In the genomic region with DNA sequence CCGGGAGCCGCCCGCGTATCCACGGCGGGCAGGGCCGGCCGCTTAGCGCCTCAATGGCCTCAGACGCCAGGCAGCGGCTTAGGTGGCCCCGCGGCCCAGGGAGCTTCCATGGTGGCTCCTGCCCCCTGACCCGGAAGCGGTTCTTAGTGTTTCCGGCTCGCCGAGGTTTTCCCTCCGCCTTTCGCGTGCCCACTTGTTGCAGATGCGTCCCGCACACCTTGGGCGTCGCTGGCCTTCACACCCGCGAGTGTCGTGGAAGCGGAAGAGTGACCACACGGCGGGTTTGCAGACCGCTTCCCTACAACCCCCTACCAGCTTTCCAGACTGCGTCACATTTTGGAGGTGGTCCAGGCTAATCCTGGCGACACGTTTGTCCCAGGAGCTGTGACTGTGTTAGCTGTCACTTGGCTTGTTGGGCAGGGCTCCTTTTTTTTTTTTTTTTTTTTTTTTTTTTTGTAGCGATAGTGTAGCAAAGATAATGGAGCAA, we compare ENCODE assay signal across 8 mouse cellular contexts. TPM values are rescaled to one million over a fixed set of nuclear protein-coding genes. Genes with fewer than 3 reads are reported as not detected.
A peak's percentile ranks its signal among the peaks of the same experiment; 100 is the strongest.
DNase-seq lines count a peak whose midpoint lies in the region; ATAC-seq and TF ChIP-seq lines count a peak whose summit lies in the region.

A gene (minus strand): TSS at position 120 of the 487 bp plus-strand sequence.

- H3K4me1 ChIP-seq in ES-Bruce4 (ENCODE audit: control insufficient read depth, insufficient read depth, low read length), result peaks cover under 1% of the 10 kb centered on the region
- H3K4me1 ChIP-seq in forebrain, embryonic 13.5 days, result peaks cover 26% of the 10 kb centered on the region
- H3K4me1 ChIP-seq in liver, postnatal 0 days (ENCODE audit: insufficient read depth), result peaks cover 17% of the 10 kb centered on the region
- peaks cover 12% of the 10 kb centered on the region for H3K4me1 ChIP-seq in neural tube, embryonic 14.5 days (ENCODE audit: control insufficient read depth, insufficient read depth, low read length)

- H3K9ac ChIP-seq in ES-Bruce4 (ENCODE audit: low read depth, poor library complexity, severe bottlenecking), result peak within 1 kb of the TSS; percentile 97
- H3K9ac ChIP-seq in forebrain, embryonic 13.5 days, result peak within 1 kb of the TSS; percentile 95
- H3K9ac ChIP-seq in liver, postnatal 0 days (replicated peaks), result peak within 1 kb of the TSS; percentile 100
- H3K9ac ChIP-seq in neural tube, embryonic 14.5 days (replicated peaks; ENCODE audit: low read depth, low read length), result peak within 1 kb of the TSS; percentile 84

- no peak for TF ChIP-seq EP300 in ES-Bruce4 (IDR thresholded peaks at IDR 0.05; ENCODE audit: insufficient read depth, low read depth, low read length)
- TF ChIP-seq EP300 in liver, postnatal 0 days (IDR thresholded peaks at IDR 0.05; ENCODE audit: low read depth), result no peak

- H3K9me3 ChIP-seq in ES-Bruce4 (replicated peaks; ENCODE audit: control insufficient read depth, insufficient read depth, low read length, poor library complexity, severe bottlenecking), result no peaks in the 10 kb centered on the region
- H3K9me3 ChIP-seq in forebrain, embryonic 13.5 days (replicated peaks), result no peaks in the 10 kb centered on the region
- no peaks in the 10 kb centered on the region for H3K9me3 ChIP-seq in liver, postnatal 0 days (ENCODE audit: low read length)
- H3K9me3 ChIP-seq in neural tube, embryonic 14.5 days (ENCODE audit: control insufficient read depth, low read length), result no peaks in the 10 kb centered on the region

- peak within 1 kb of the TSS; percentile 78 for H3K4me2 ChIP-seq in forebrain, embryonic 13.5 days
- peak within 1 kb of the TSS; percentile 68 for H3K4me2 ChIP-seq in liver, postnatal 0 days (ENCODE audit: low read depth, low read length)
- H3K4me2 ChIP-seq in neural tube, embryonic 14.5 days (ENCODE audit: low read depth, low read length), result peak within 1 kb of the TSS; percentile 79

- no peak for TF ChIP-seq POLR2A in ES-Bruce4 (IDR thresholded peaks at IDR 0.05; ENCODE audit: insufficient read depth, low read length)

- no peak for TF ChIP-seq CTCF in ES-Bruce4 (IDR thresholded peaks at IDR 0.05; ENCODE audit: low read depth, low read length)
- no peak for TF ChIP-seq CTCF in liver, postnatal 0 days (IDR thresholded peaks at IDR 0.05; ENCODE audit: low read depth)

- peaks cover 14% of the 10 kb centered on the region; the same call in 1 of the 2 replicates for H3K36me3 ChIP-seq in ES-Bruce4 (ENCODE audit: control insufficient read depth, insufficient read depth, low read length, poor library complexity, severe bottlenecking)
- H3K36me3 ChIP-seq in forebrain, embryonic 13.5 days (ENCODE audit: poor library complexity, severe bottlenecking), result peaks cover 37% of the 10 kb centered on the region
- H3K36me3 ChIP-seq in liver, postnatal 0 days (replicated peaks; ENCODE audit: insufficient read depth, low read length), result peaks cover 10% of the 10 kb centered on the region
- H3K36me3 ChIP-seq in neural tube, embryonic 14.5 days (ENCODE audit: control insufficient read depth, insufficient read depth, low read length), result peaks cover 4% of the 10 kb centered on the region; the same call in 1 of the 2 replicates

- peak; percentile 96 to 98 for DNase-seq in heart, postnatal 10 days
- DNase-seq in large intestine, adult 2 months (ENCODE audit: low read depth, low spot score), result peak; percentile 79
- DNase-seq in liver, postnatal 0 days, result peak; percentile 96
- peak; percentile 94 for DNase-seq in testis, postnatal 10 days (ENCODE audit: low spot score)

- H3K27me3 ChIP-seq in ES-Bruce4 (ENCODE audit: control insufficient read depth, insufficient read depth, low read length, poor library complexity, severe bottlenecking), result no peaks in the 10 kb centered on the region
- no peaks in the 10 kb centered on the region for H3K27me3 ChIP-seq in forebrain, embryonic 13.5 days
- H3K27me3 ChIP-seq in liver, postnatal 0 days (ENCODE audit: insufficient read depth, low read length), result no peaks in the 10 kb centered on the region
- no peaks in the 10 kb centered on the region for H3K27me3 ChIP-seq in neural tube, embryonic 14.5 days (ENCODE audit: control insufficient read depth, insufficient read depth, low read length)

- WGBS in forebrain, embryonic 13.5 days, result under 1% methylated on average over 36 of the region's 36 CpGs
- under 1% methylated on average over 36 of the region's 36 CpGs for WGBS in large intestine, adult 2 months
- WGBS in liver, postnatal 0 days (ENCODE audit: insufficient replicate concordance), result under 1% methylated on average over 36 of the region's 36 CpGs
- 0% methylated on average over 34 of the region's 36 CpGs for WGBS in neural tube, embryonic 14.5 days

- H3K4me3 ChIP-seq in ES-Bruce4 (ENCODE audit: low read depth, low read length), result peak within 1 kb of the TSS; percentile 81
- H3K4me3 ChIP-seq in forebrain, embryonic 13.5 days, result peak within 1 kb of the TSS; percentile 94
- H3K4me3 ChIP-seq in liver, postnatal 0 days (ENCODE audit: low read depth, low read length), result peak within 1 kb of the TSS; percentile 100
- peak within 1 kb of the TSS; percentile 69 for H3K4me3 ChIP-seq in neural tube, embryonic 14.5 days (ENCODE audit: low read depth, low read length)

- intact Hi-C loops in heart, postnatal 10 days (cut with DNase I), result loop anchor here (5.0 kb wide), 1 partner anchor 388 kb away; no protein-coding TSS in a partner anchor

- peak; percentile 78 for ATAC-seq in cerebellum, adult (ENCODE audit: insufficient number of reproducible peaks, low FRiP score, low TSS enrichment)
- peak; percentile 88 for ATAC-seq in forebrain, embryonic 13.5 days
- peak; percentile 90 for ATAC-seq in liver, postnatal 0 days
- ATAC-seq in neural tube, embryonic 14.5 days (ENCODE audit: low read depth), result peak; percentile 92

- no peak within 1 kb of the TSS; the same call in 1 of the 2 replicates for H3K27ac ChIP-seq in ES-Bruce4 (ENCODE audit: insufficient read depth, low read length)
- peak within 1 kb of the TSS; percentile 78 for H3K27ac ChIP-seq in forebrain, embryonic 13.5 days
- H3K27ac ChIP-seq in liver, postnatal 0 days (ENCODE audit: low read depth), result peak within 1 kb of the TSS; percentile 97
- peak within 1 kb of the TSS; percentile 76 for H3K27ac ChIP-seq in neural tube, embryonic 14.5 days (ENCODE audit: low read depth, low read length)

RNA-seq across cellular contexts. Expression of the gene that starts here (rescaled TPM):
- 42.3 and 43.2 TPM in 2 replicates for polyA plus RNA-seq in ES-Bruce4 (2011; ENCODE audit: insufficient read depth, insufficient read length, low read depth, missing spikeins)
- 13.4 and 15.6 TPM in 2 replicates for polyA plus RNA-seq in forebrain, embryonic 13.5 days (2015; fragmentation: Nextera tagmentation; extraction: Ambion mirVana)
- total RNA-seq in heart, postnatal 10 days (2021), result 10 to 100 TPM; 74.2 to 79.1 TPM
- 15.3 and 21.7 TPM in 2 replicates for polyA plus RNA-seq in large intestine, adult 2 months (2012; rRNA removed)
- polyA plus RNA-seq in liver, postnatal 0 days (2015; fragmentation: Nextera tagmentation; extraction: Ambion mirVana), result 4.1 and 4.5 TPM in 2 replicates
- polyA plus RNA-seq in neural tube, embryonic 14.5 days (2014; fragmentation: Nextera tagmentation; extraction: Ambion mirVana), result 8.9 and 10.0 TPM in 2 replicates
